Mouse (Mus musculus): Measurements from ENCODE around the gene Sept10.

The Sept10 gene

DNA sequence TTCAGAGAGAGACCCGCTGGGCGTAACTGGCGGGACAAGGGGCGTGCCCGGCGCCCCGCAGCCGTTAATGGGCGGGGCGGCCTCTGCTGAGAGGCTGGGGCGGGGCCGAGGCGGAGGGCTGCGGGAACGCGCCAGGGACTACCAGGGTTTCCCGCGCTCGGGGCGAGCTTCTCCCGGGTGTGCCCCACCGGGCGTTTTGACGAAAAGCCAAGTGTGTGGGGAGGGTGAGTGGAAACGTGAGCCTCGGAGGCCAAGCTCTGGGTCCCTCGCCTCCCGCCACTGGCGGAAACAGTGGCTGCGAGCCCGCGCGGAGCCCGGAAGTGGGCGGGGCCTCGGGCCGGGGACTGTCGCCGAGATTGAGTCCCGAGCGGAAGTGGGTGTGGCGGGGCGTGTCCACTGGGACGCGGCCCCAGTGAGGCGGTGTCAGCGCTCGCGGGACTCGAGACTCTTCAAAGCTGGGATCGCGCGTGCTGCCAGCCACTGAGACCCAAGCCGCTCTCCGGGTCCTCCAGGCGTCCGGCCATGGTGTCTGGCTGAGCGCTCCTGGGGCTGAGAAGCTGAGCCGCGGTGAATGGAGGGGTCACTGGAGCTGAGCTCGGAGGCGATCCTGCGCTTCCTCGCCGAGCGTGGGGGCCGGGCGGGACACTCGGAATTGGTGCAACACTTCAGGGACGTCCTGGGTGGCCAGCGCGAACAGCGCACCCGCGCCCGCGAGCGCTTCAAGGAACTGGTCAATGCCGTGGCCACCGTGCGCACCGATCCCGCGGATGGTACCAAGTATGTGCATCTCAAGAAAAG, at the start of gene Sept10, which contains the start of gene Sowahc:
Gene Sept10, minus strand, starts transcription at position 375 of the 798 bp plus-strand sequence.
Gene Sowahc, plus strand, starts transcription at position 481 of the 798 bp plus-strand sequence.
- in situ Hi-C loops (cut with MboI, MseI), result loop anchor here (5.0 kb wide), 1 partner anchor 101 kb away; the partner anchor contains the start of gene P4ha1

DNA sequence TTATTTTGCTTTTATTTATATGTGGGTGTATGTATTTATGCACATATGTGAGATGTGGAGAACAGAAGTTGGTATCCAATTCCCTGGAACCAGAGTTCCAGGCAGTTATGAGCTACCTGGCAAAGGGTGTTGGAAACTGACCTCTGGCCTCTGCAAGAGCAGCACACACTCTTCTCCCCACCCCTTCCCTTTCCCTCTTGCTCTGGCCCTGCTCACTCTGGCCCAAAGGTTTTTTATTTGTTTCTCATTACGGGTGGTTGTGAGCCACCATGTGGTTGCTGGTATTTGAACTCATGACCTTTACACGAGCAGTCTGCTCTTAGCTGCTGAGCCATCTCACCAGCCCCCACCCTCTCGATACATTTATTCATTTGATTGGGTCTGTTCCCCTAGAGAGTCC, 47.1 kb upstream of the Sept10 start:
- in situ Hi-C loops (cut with MboI, MseI), result no loop called here

DNA sequence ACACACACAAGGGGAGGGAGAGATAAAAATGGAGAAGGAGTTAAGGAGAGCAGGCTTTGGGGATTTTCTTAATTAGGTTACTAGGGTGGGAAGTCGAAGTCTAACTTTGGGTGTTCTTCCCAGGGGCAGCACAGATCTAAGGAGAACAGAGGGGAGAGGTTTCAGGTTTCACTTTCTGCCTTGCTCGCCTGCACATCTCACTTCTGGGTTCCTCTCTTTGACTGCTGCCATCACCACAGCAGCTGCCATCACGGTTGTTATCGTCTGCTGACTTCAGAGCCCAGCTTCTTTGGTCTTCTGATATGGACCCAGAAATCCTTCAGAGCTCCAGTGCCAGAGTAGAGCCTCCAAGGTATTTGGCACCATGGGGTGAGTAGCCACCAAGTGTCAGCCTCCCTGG, 46.5 kb upstream of the Sept10 start:
- in situ Hi-C loops (cut with MboI, MseI), result no loop called here

- in situ Hi-C loops (cut with MboI, MseI), result no loop called here
Observed at GRCm38 (mm10) chr10:59267275-59267674, 45.6 kb upstream of the Sept10 start.

- in situ Hi-C loops (cut with MboI, MseI), result no loop called here
Observed at GRCm38 (mm10) chr10:59266097-59266496, 44.5 kb upstream of the Sept10 start.

DNA sequence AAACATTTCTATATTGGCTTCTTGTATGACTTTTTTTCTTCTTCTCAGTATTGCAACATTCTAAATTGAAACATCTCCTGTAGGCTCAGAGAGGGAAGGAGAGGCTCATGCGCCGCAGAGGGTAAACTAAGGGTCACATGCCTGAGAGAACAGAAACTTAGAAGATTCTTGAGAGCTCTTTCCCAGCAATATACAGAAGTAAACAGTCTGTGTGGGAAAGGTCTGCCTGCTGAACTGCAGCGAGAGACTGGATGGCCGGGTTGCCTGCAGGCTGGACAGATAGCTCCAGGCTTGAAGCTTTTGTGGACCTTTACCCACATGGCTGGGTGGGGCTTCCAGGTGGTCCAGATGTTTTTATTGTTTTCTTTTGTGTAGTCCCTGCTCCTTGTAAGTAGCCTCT, 44.0 kb upstream of the Sept10 start:
- in situ Hi-C loops (cut with MboI, MseI), result no loop called here

- in situ Hi-C loops (cut with MboI, MseI), result no loop called here
Observed at GRCm38 (mm10) chr10:59265067-59265466, 43.4 kb upstream of the Sept10 start.

DNA sequence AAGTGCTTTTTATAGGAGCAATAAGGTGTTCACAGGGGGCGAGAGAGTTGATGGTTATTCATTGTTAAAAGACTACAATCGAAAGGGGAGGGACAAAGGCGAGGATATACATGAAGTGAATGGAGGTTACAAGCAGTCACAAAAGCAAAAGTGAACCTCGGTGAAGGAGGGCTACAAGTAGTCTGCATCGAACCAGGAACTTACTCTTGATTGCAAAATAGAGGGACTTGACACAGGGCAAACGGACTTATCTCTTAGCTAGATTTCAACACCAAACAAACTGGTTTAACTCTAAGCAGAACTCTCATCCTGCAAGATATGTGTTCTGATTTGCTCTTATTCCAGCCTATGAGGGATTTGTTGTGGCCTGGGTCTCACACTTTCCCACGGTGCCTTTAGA, 41.3 kb upstream of the Sept10 start:
- in situ Hi-C loops (cut with MboI, MseI), result no loop called here

GRCm38 (mm10) chr10:59262021-59262420, 40.4 kb upstream of the Sept10 start:
- in situ Hi-C loops (cut with MboI, MseI), result no loop called here

DNA sequence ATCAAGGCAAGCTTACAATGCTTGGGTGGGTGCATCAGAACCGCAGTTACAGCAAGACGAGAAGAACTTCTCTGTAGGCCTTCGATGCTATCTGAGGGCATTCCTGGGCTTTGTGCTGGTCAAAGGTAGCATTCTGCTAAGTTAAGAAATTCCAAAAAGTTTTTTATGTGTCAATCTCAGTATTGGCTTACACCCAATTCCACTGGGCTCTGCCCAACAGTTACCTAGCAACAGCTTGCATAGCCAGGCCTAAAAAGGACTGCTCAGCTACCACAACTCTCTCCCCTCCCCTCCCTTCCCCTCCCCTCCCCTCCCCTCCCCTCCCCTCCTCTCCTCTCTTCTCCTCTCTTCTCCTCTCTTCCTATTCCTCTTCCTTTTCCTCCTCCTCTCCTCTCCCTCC, 40.0 kb upstream of the Sept10 start:
- in situ Hi-C loops (cut with MboI, MseI), result no loop called here

- in situ Hi-C loops (cut with MboI, MseI), result no loop called here
Observed at GRCm38 (mm10) chr10:59259572-59259971, 37.9 kb upstream of the Sept10 start.

DNA sequence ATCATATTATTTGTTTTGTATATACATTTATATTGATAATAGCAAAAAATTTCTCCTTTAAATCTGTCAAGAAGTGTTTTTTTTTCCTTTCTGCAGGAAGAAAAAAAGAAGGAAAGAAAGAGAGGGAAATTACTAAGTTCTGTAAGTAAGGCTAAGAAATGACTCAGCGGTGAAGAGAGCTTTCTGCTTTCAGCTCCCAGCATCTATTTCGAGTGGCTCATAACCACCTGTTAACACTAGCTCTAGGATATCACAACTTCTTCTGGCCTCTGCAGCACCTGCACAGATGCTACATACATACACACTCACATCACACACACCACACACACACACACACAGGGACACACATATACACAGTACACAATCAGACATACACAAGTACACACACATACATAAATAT, 34.9 kb upstream of the Sept10 start:
- in situ Hi-C loops (cut with MboI, MseI), result no loop called here

- in situ Hi-C loops (cut with MboI, MseI), result no loop called here
Observed at GRCm38 (mm10) chr10:59253541-59254079, 32.0 kb upstream of the Sept10 start.

- in situ Hi-C loops (cut with MboI, MseI), result no loop called here
Observed at GRCm38 (mm10) chr10:59252396-59252795, 30.7 kb upstream of the Sept10 start.

- in situ Hi-C loops (cut with MboI, MseI), result no loop called here
Observed at GRCm38 (mm10) chr10:59251980-59252379, 30.3 kb upstream of the Sept10 start.

DNA sequence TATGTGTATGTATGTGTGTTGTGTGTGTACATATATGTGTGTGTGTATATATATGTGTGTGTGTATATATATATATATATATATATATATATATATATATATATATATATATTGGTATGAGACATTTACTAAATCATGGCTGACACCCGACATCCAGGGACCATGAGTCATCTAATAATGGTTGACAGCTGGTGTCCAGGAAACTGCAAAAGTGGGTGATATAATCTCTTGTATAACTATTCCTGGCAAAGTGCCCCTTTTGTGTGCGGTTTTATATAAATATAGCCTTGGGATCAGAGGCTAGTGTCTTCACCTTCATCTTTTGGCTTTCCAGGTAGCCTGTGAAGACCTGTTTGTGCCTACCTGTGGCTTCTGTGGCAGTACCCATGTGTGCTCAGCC, 29.0 kb upstream of the Sept10 start:
- in situ Hi-C loops (cut with MboI, MseI), result no loop called here

- in situ Hi-C loops (cut with MboI, MseI), result no loop called here
Observed at GRCm38 (mm10) chr10:59249531-59249930, 27.9 kb upstream of the Sept10 start.

GRCm38 (mm10) chr10:59241141-59241541, 19.5 kb upstream of the Sept10 start:
- in situ Hi-C loops (cut with MboI, MseI), result no loop called here

GRCm38 (mm10) chr10:59237757-59238156, 16.1 kb upstream of the Sept10 start:
- in situ Hi-C loops (cut with MboI, MseI), result no loop called here

DNA sequence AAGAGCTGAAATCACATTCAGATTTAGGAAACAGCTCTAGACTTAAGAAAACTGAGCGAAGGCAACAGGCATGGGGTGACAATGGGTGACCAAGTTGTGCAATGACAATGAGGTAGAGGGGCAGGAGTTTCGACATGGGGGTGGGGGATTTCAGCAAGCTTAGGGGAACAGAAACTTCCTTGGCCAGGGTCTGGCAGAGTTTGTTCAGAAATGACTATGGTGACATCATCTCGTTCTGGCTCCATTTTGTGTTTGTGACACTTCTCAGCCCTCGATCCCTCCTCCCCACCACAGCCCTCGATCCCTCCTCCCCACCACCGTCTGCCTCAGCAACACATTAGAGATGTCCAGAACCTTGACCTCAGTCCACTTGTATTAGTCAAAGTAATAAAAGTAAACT, 14.8 kb upstream of the Sept10 start:
- in situ Hi-C loops (cut with MboI, MseI), result no loop called here

DNA sequence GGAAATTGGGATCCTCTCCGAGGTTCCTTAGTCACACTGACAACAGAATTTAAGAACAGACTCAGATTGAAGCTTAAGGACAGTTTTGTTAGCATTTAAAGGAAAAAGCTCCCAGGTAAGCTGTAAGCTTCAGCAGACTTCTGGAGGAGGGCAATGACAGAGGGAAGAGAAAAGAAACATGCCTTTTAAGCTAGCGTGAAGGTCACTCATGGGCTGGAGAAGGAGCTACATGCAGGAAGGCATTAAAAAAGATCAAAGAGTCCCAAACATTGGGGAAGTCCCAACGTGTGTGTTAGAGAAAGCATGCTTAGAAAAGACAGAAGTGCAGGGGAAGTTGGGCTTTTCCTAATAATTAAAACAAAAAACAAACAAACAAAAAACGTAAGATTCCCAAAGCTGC, 14.2 kb upstream of the Sept10 start:
- in situ Hi-C loops (cut with MboI, MseI), result no loop called here

DNA sequence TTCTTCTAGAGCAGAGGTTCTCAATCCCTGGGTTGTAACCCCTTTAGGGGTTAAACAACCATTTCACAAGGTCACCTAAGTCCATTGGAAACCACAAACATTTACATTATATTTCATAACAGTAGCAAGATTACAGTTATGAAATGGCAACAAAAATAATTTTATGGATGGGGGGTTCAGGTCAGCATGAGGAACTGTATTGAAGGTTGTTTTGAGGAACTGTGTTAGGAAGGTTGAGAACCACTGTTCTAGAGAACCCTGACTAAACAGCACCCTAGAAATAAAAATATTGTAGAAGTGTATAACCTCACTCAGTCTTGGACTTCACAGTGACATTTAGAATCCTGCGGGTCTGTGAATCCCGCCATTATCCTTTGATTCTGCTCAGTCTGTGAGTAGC, 13.6 kb upstream of the Sept10 start:
- in situ Hi-C loops (cut with MboI, MseI), result no loop called here

- in situ Hi-C loops (cut with MboI, MseI), result no loop called here
Observed at GRCm38 (mm10) chr10:59229205-59229820, 7.7 kb upstream of the Sept10 start.

Data from T-helper 2 cell (primary cell).